Mouse (Mus musculus): ENCODE measurements around the gene Mettl24. TPM values are rescaled to one million over a fixed set of nuclear protein-coding genes. Genes with fewer than 3 reads are reported as not detected.

The Mettl24 gene
- total RNA-seq, 2 experiments from 2014 or later, result 2.5 to 2.8 TPM

GRCm38 (mm10) chr10:40850644-40851043 lies 167.6 kb downstream of the Mettl24 start:
- no peak for DNase-seq (ENCODE audit: low spot score in 2 of 2)
- intact Hi-C loops (cut with DNase I), result no loop called here

DNA sequence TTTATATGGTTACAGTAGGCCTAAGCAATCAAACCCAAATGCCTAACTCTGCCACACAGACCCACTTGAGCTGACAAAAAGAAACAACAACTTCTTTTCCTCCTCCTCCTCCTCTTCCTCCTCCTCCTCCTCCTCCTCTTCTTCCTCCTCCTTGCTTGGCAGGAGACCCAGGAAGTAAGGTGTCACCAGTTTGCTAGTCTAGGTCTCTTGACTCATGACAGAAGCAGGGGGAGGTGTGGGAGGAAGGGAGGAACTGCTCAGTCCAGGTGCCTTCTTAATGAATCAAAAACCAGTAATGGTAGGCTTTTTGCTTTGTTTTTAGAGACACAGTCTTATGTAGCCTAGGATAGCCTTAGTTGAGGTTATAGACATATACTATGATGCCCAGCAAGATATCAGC lies 168.1 kb downstream of the Mettl24 start:
- no peak for DNase-seq (ENCODE audit: low spot score in 2 of 2)
- intact Hi-C loops (cut with DNase I), result no loop called here

DNA sequence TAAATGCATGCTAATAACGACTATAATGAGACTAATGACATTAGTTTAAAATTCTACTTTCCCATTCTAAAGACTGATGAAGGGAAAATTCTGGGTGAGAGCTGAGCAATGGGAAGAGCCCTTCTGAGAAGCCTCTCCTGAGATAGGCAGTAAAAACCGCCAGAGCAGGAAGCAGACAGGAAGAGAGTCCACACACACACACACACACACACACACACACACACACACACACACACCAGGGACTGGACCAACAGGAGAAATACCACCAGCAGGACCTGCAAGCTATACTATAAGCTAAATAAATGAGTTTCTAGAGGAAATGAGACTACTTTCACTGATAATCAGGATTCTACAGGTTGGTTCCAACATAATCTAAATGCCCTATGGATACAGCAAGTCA lies 172.5 kb downstream of the Mettl24 start:
- intact Hi-C loops (cut with DNase I), result no loop called here
- no peak for DNase-seq (ENCODE audit: low spot score in 2 of 2)

- intact Hi-C loops (cut with DNase I), result no loop called here
- no peak for DNase-seq (ENCODE audit: low spot score in 2 of 2)
Observed at GRCm38 (mm10) chr10:40856703-40857102, 173.6 kb downstream of the Mettl24 start.

- no peak for DNase-seq (ENCODE audit: low spot score in 2 of 2)
- intact Hi-C loops (cut with DNase I), result no loop called here
Observed at GRCm38 (mm10) chr10:40857599-40857998, 174.5 kb downstream of the Mettl24 start.

Other genes starting within 250 kb of the Mettl24 start
- gene Slc22a16, start 112.9 kb upstream of the Mettl24 start, total RNA-seq (2021), result not detected
- 10 to 100 TPM in 1 of 2 experiments, 1 to 10 TPM in 1; 8.5 to 12.7 TPM for gene Ddo, start 53.3 kb upstream of the Mettl24 start, total RNA-seq (2021)
- gene Cdc40, start 200.0 kb downstream of the Mettl24 start, total RNA-seq (2021), result 10 to 100 TPM; 36.6 to 52.7 TPM
- gene Wasf1, start 200.2 kb downstream of the Mettl24 start, total RNA-seq (2021), result 100 to 1,000 TPM; 263 to 267 TPM

Measured in left cerebral cortex, postnatal 36 days (tissue).